Mouse (Mus musculus): ENCODE measurements at regions not wholly inside any gene's neighbourhood (a gene's known extent, or its start where the extent isn't known, plus 50 kb on each side); places are given as distances from the start of the nearest gene placed in this dataset.

DNA sequence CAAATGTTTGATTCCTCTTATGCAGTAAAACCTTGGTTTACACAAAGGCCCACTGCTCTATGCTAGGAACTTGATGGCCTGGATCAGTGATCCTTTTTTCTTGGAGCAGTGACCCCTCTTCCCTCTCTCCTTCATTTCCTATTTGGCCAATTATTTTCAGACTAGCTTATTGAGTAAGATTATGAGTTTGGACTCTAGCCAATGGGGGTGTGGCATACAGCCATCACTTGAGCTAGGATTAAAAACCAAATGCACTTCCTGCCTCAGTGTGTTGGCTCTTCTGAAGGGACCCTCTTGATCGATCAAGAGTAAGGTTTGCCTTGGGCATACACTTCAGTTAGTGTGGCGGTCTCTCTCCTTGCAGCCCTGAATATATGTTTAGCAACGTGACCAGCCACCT, 1172.6 kb upstream of the Gulo start:
- no peak for DNase-seq (ENCODE audit: low read depth, low spot score)

DNA sequence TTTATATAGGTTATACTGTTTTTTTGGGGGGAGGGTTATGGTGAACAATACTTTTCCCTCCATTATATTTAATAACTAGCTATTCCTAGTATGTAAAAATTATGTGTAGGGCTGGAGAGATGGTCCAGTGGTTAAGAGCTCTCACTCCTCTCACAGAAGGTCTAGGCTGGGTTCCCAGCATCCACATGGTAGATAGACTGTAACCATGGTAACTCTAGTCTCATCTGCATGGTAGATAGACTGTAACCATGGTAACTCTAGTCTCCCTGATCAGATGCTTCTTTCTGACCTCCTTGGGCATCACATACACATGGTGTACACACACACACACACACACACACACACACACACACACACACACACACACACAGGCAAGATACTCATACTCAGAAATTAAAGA, 1170.5 kb upstream of the Gulo start:
- no peak for DNase-seq (ENCODE audit: low read depth, low spot score)

DNA sequence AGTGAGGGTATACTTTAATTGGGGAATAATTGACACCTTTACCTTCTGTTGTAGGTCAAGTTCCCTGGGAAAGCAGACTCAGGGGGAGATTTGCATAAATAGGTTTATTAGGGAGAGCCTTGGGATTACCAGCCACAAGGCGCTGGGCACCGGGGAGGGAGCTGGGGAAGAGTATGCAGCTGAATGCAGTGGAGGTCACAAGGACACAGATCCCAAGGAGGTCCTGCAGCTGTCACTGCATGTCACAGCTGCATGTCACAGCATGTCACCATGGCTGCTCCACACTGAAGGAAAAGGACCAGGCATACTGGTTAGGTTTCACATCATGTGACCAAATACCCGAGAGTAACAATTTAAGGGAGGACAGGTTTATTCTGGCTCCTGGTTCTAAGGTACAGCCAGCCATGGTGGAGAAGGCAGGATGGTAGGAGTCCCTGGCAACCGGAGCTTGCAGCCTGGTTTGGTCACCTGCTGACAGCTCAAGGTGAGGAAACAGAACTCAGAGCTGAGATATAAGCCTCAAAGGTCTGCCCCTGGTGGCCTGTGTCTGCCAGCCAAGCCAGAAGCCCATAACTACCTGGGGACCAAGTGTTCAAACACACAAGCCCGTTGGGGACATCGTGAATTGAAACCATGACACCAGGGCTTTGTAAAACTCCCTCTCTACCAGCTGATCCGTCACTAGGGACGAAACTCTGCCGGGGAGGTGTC, 1169.5 kb upstream of the Gulo start:
- DNase-seq (ENCODE audit: low read depth, low spot score), result no peak

DNA sequence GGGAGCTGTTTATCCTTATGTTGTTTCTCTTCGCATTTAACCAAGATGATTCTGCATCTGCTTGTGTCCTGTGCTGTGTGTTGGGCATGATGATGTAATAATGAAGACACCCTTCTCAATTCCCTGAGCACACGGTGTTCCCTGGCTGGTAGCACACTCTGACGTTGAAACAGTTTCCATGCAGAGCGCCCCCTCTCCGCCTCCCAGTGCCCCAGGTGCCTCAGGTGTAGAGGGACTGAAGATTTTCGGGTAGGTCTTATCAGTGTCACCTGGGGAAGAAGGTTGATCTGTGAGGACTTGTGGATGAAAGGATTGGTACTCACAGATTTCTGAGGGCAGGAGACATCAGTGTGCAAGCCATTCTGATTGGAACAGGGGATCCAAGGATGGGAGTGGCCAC, 1167.7 kb upstream of the Gulo start:
- DNase-seq (ENCODE audit: low read depth, low spot score), result no peak

- DNase-seq (ENCODE audit: low read depth, low spot score), result peak; percentile 36
Observed at GRCm38 (mm10) chr14:67176100-67176499, 1167.1 kb upstream of the Gulo start.

DNA sequence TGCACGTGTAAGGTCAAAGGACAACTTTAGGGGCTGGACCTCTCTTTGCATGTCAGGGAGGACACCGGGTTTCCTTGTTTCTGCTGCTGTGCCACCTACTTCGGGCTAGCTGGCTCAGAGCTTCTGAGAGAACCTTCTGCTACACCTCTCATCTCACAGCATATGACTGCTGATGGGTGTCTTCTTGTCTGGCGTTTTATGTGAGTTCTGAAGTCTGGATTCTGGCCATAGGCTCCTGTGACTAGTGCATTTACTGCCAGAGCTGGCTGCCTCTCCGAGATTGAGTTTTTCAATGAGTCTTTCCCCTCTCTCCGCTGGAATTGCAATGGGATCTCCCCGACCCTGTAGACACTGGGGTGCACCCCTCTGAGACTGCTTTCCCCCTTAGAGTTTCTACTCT, 1165.9 kb upstream of the Gulo start:
- DNase-seq (ENCODE audit: low read depth, low spot score), result no peak

DNA sequence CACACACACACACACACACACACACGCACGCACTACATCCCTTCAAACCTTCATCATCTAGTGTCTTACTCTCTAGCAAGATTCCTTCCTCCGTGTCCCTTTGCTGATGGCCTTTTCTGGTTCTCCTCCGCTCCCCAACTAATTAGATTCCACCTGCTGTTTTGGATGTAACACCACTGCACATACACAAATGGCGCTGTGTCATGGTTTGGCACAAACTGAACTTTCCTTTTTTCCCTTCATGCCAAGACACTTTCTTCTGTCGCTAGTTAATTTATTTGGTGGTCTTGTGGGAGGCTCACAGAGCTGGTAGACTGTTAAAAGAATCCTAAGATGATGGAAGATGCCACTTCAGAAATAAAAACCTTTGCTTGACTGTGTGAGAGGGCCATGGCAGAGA, 1161.8 kb upstream of the Gulo start:
- no peak for DNase-seq (ENCODE audit: low read depth, low spot score)

GRCm38 (mm10) chr14:67170248-67170647, 1161.2 kb upstream of the Gulo start:
- DNase-seq (ENCODE audit: low read depth, low spot score), result peak; percentile 13

DNA sequence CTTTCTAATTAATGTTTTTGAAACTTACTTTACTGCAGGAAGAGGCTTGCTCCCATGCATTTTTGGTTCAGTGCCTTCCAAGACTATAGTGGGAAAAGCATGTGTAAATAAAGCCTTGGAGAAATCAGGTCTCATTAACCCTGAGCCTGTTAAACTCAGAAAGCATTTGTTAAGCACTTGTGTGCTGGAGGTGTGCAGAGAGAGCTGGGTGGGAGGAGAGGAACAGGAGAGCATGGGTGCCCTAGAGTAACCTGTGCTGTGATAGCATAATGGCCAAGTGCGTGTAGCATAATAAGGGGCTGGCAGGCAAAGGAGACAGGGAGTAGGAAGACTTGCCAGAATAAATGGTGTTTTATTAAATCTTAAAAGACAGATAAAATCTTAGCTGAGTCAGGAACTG, 1160.2 kb upstream of the Gulo start:
- DNase-seq (ENCODE audit: low read depth, low spot score), result no peak

GRCm38 (mm10) chr14:67159996-67160395, 1151.0 kb upstream of the Gulo start:
- DNase-seq (ENCODE audit: low read depth, low spot score), result peak; percentile 57

GRCm38 (mm10) chr14:67158867-67159266, 1149.9 kb upstream of the Gulo start:
- DNase-seq (ENCODE audit: low read depth, low spot score), result no peak

DNA sequence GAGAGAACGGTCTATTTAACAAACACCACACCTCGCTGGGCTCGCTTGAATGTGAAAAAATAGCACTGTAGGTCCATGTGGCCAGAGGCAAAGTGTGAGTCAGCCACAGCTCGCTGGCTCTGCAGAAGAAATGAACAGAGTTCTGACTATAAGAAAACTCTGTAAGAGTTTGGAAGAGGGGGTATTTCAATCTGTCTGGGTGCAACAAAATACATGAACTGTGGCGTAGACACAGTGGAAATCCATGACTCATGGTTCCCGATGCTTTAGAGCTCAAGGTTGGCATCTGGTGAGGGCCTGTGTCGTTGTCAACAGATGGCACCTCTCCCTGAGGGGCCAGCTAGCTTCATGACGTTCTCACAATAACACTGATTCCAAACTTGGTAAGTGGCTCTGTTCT, 1147.4 kb upstream of the Gulo start:
- no peak for DNase-seq (ENCODE audit: low read depth, low spot score)

DNA sequence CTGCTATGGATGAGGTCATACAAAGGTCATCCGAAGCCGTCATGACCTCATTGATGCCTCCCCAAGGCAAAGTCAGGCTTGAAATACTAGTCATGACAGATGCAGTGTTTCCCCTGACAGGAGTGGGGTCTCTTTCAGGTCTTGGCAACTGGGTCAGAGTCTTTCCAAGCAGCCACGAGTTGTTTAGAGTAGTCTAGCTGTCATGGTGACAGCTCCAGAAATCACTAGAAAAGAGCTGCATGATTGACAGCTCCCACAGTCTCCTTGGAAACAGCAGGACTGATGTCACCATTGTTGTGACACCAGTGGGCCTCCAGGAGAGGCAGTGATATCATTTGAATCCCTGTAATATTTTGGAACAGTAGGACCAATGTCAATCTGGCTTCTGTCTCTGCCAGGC, 1144.6 kb upstream of the Gulo start:
- DNase-seq (ENCODE audit: low read depth, low spot score), result no peak

DNA sequence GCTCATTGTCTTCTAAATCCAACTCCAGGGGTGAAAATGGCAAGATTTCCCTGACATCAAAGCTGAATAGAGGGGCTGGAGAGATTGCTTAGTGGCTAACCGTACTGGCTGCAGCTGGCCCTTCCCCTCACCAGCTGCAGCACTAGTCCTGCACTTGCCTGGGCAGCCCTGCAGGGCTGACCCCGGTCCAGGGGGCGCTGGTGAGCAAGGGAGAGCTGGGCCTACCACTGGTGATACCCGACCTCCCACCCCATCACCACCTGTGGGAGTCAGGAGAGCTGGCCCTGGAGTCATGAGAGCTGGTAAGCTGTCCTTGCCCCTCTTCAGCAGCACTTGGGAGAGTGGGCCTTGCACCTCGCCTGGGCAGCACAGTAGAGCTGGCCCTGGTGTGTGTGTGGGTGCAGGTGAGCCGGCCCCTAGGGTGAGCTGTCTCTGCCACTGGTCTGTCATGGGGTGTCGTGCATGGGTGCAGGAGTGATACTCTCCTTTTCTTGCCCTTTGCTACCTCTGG, 1141.0 kb upstream of the Gulo start:
- DNase-seq (ENCODE audit: low read depth, low spot score), result peak; percentile 9

GRCm38 (mm10) chr14:67149091-67149490, 1140.1 kb upstream of the Gulo start:
- no peak for DNase-seq (ENCODE audit: low read depth, low spot score)

- no peak for DNase-seq (ENCODE audit: low read depth, low spot score)
Observed at GRCm38 (mm10) chr14:67146602-67147001, 1137.6 kb upstream of the Gulo start.

- no peak for DNase-seq (ENCODE audit: low read depth, low spot score)
Observed at GRCm38 (mm10) chr14:67145046-67145445, 1136.0 kb upstream of the Gulo start.

DNA sequence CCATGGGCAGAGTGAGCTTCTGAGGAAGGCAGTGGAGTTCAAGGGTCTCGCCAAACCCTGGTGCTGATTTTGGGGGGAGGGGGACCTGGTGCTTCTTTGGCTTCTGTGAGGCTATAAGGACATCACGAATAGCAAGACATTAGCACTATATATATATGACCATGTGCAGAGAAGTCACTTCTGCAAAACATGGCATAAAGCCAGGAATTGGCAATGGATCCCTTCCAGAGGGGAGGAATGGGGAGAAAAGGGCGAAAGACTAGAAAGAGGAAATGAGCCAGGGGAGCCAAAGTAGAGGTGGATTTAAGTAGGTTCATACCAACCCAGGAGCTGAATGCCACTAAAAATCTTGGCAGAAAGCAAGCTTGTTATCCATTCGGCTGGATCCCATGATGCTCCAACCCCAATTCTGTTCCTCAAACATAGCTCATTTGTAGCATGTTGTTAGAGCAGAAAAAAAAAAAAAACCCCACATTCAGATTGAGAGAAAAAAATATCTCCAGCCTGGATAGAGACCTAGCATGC, 1135.5 kb upstream of the Gulo start:
- no peak for DNase-seq (ENCODE audit: low read depth, low spot score)

DNA sequence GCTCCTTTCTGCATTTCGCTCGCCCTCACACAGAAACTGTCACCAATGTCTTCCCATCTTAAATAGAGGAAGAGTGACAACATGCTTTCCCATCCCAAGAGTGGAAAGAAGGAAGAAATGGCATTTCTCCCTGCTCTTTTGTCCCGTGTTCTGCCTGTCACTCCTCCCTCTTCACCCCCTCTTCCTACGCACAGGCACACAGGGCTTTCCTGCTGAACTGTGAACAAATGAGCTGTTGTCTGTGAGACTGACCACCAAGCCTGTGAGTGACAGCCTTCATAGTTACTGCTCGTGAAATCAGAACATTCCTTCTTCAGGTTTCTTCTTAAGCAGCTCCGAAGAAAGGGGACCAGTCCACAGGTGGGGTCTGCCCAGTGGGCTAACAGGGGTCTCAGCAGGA, 1134.8 kb upstream of the Gulo start:
- no peak for DNase-seq (ENCODE audit: low read depth, low spot score)

DNA sequence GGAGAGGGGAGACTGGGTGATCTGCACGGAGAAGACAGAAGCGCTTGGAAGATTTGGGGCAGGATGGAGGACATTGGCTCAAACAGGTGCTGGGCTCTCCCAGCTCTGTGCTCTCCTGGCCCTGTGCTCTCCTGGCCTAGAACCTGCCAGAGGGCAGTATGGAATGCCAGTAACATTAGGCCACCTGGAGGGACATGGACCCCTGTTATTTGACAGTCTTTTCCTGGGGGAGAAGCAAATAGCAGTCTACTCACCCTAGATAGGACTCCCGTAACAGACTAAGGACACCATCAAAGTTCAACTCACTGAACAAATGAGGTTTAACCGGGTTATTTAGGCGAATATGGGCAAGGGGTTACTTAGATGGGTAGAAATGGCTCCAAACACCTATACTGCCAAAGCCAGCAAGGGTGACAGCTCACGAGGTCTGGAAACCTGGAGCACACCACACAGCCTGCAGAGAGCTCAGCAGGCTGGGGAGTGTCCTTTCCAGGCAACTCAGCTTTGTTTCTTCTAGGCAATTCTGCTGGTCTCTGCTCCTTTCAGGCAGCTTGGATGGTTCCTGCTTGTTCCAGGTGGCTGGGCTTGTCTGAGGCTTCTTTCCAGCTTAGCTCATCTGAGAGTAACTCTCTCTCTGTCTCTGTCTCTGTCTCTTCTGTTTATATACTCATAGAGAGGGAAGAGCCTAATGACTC, 1133.7 kb upstream of the Gulo start:
- DNase-seq (ENCODE audit: low read depth, low spot score), result no peak

DNA sequence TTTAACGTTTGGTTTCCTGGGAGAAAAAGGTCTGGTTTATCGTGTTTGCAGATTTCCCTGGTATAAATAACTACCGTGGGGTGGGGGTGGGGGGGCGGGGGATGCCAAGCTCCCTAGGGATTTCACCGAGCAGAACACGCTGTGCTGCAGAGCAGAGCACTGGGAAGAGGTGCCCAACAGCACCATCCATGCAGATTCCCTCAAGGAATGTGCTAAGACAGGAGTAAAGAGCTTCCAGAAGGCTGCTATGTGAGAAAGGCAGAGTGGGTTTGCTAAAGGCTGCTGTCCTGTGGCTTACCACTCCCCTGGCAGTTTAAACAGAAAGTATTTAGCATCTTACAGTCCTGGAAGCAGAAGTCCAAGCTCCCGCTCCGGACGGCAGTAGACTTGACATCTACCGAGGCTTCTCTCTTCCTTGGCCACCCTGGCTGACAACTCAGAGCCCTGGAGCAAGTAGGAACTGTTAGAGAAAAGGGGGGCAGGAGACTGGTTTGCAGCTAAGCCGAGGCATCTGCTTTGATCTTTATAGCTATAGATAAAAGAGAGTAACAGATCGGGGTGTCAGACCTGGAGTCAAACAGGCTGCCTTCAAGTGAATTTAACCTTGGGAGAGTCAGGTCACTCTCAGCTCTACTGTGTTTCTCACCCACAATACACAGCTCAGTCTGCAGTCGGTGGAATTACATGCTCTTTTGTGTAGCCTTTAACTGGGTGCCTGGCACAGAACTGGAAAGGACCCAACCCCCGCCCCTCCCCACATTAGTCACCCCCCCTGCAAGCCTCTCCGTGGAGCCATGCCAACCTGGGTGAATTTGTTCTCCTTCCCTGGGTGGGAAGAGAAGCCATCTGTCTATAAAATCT, 1132.8 kb upstream of the Gulo start:
- no peak for DNase-seq (ENCODE audit: low read depth, low spot score)

- no peak for DNase-seq (ENCODE audit: low read depth, low spot score)
Observed at GRCm38 (mm10) chr14:67141151-67141550, 1132.1 kb upstream of the Gulo start.

Measured in ZHBTc4 (cell line).